In genomic region chr5:37150650-37151049, GRCm38 (mm10) we compare ENCODE assay signal across 25 mouse cellular contexts.
DNase-seq lines count a peak whose midpoint lies in the region; ATAC-seq and TF ChIP-seq lines count a peak whose summit lies in the region.
"Had no signal": no experiment of that assay in that cellular context is flagged by ENCODE, and none has a peak within 500 bp of the region (broad histone marks: within the 10 kb centered on the region; RNA-seq: fewer than 3 reads in every experiment).

No protein-coding gene starts in this region.

- no peak overlapping the region for H3K9ac ChIP-seq in hindbrain, embryonic 14.5 days
- no peak overlapping the region for H3K9ac ChIP-seq in hindbrain, embryonic 13.5 days
- no peak overlapping the region for H3K9ac ChIP-seq in intestine, embryonic 15.5 days
- no peak overlapping the region for H3K9ac ChIP-seq in intestine, postnatal 0 days (ENCODE audit: low read depth, low read length)
- H3K9ac ChIP-seq: embryonic facial prominence, embryonic 13.5 days; embryonic facial prominence, embryonic 15.5 days; forebrain, embryonic 12.5 days had no signal

- H3K4me1 ChIP-seq in hindbrain, embryonic 14.5 days (replicated peaks; ENCODE audit: control insufficient read depth, insufficient read depth, low read length) = no peaks in the 10 kb centered on the region
- H3K4me1 ChIP-seq in hindbrain, embryonic 13.5 days (replicated peaks) = 0 out of 2 replicates have a peak, but pooled peaks cover 3% of the 10 kb centered on the region
- H3K4me1 ChIP-seq in intestine, embryonic 15.5 days (replicated peaks) = no peaks in the 10 kb centered on the region
- H3K4me1 ChIP-seq in intestine, postnatal 0 days (replicated peaks; ENCODE audit: control insufficient read depth, insufficient read depth, low read length) = no peaks in the 10 kb centered on the region
- H3K4me1 ChIP-seq: embryonic facial prominence, embryonic 13.5 days; embryonic facial prominence, embryonic 15.5 days; forebrain, embryonic 10.5 days; forebrain, embryonic 12.5 days had no signal

- H3K9me3 ChIP-seq in hindbrain, embryonic 14.5 days (ENCODE audit: control insufficient read depth, low read length) = no peaks in the 10 kb centered on the region
- no peaks in the 10 kb centered on the region for H3K9me3 ChIP-seq in hindbrain, embryonic 13.5 days
- no peaks in the 10 kb centered on the region for H3K9me3 ChIP-seq in intestine, embryonic 15.5 days
- H3K9me3 ChIP-seq in intestine, postnatal 0 days (ENCODE audit: control insufficient read depth) = no peaks in the 10 kb centered on the region
- H3K9me3 ChIP-seq: embryonic facial prominence, embryonic 13.5 days; embryonic facial prominence, embryonic 15.5 days; forebrain, embryonic 10.5 days; forebrain, embryonic 12.5 days had no signal

- H3K4me3 ChIP-seq in hindbrain, embryonic 14.5 days (replicated peaks; ENCODE audit: low read length) = no peak overlapping the region
- H3K4me3 ChIP-seq in hindbrain, embryonic 13.5 days = no peak overlapping the region
- no peak overlapping the region for H3K4me3 ChIP-seq in intestine, embryonic 15.5 days (replicated peaks)
- H3K4me3 ChIP-seq in intestine, postnatal 0 days (ENCODE audit: low read depth, low read length) = no peak overlapping the region
- H3K4me3 ChIP-seq: embryonic facial prominence, embryonic 13.5 days; embryonic facial prominence, embryonic 15.5 days; erythroblast, embryonic 14.5 days; forebrain, embryonic 10.5 days; forebrain, embryonic 12.5 days had no signal

- 0 out of 2 replicates have a peak, but pooled peaks have one; percentile 38 for ATAC-seq in hindbrain, embryonic 14.5 days (ENCODE audit: low FRiP score)
- ATAC-seq in hindbrain, embryonic 13.5 days (ENCODE audit: low FRiP score) = no peak
- 0 out of 2 replicates have a peak, but pooled peaks have one; percentile 41 for ATAC-seq in intestine, embryonic 15.5 days
- ATAC-seq in intestine, postnatal 0 days = peak; percentile 76
- ATAC-seq: activated CD4-positive, CD25-positive, alpha-beta regulatory T cell, adult 4 months; CD4-positive, CD25-positive, alpha-beta regulatory T cell, adult 4 months; forebrain, embryonic 14.5 days; forebrain, embryonic 16.5 days; Patski had no signal

- no peak for DNase-seq in hindbrain, embryonic 14.5 days (ENCODE audit: low spot score)
- DNase-seq in heart, adult 18-20 months = no peak
- DNase-seq: adrenal gland, adult 8-10 months; adrenal gland, postnatal 14 days; adrenal gland, postnatal 36 days; B cell, adult 2 months; cerebellum, adult 11-12 months; cerebellum, adult 2 months; cerebellum, adult 9-10 months; cerebellum, postnatal 10 days; cerebellum, postnatal 25 days had no signal

- H3K27me3 ChIP-seq in hindbrain, embryonic 14.5 days (ENCODE audit: control insufficient read depth, insufficient read depth, low read length) = no peaks in the 10 kb centered on the region
- peaks cover 3% of the 10 kb centered on the region; the same call in 1 of the 2 replicates for H3K27me3 ChIP-seq in hindbrain, embryonic 13.5 days
- no peaks in the 10 kb centered on the region for H3K27me3 ChIP-seq in intestine, embryonic 15.5 days (replicated peaks)
- H3K27me3 ChIP-seq in intestine, postnatal 0 days (replicated peaks; ENCODE audit: control insufficient read depth, insufficient read depth, low read length) = no peaks in the 10 kb centered on the region
- H3K27me3 ChIP-seq: embryonic facial prominence, embryonic 13.5 days; embryonic facial prominence, embryonic 15.5 days; forebrain, embryonic 12.5 days had no signal

- H3K27ac ChIP-seq in hindbrain, embryonic 14.5 days = no peak overlapping the region
- no peak overlapping the region for H3K27ac ChIP-seq in hindbrain, embryonic 13.5 days
- no peak overlapping the region for H3K27ac ChIP-seq in intestine, embryonic 15.5 days
- no peak overlapping the region for H3K27ac ChIP-seq in intestine, postnatal 0 days (ENCODE audit: low read depth, low read length)
- H3K27ac ChIP-seq: embryonic facial prominence, embryonic 13.5 days; embryonic facial prominence, embryonic 15.5 days; forebrain, embryonic 10.5 days; forebrain, embryonic 12.5 days had no signal

- TF ChIP-seq CTCF in intestine, postnatal 0 days (IDR thresholded peaks at IDR 0.05; ENCODE audit: low read depth) = no peak

- no peak overlapping the region for H3K4me2 ChIP-seq in hindbrain, embryonic 14.5 days (replicated peaks)
- H3K4me2 ChIP-seq in hindbrain, embryonic 13.5 days = no peak overlapping the region
- no peak overlapping the region for H3K4me2 ChIP-seq in intestine, embryonic 15.5 days (replicated peaks)
- H3K4me2 ChIP-seq in intestine, postnatal 0 days (replicated peaks; ENCODE audit: low read depth) = no peak overlapping the region
- H3K4me2 ChIP-seq: embryonic facial prominence, embryonic 13.5 days; embryonic facial prominence, embryonic 15.5 days; forebrain, embryonic 12.5 days had no signal

- 85% methylated on average over 5 of the region's 5 CpGs for WGBS in hindbrain, embryonic 14.5 days
- 84% methylated on average over 5 of the region's 5 CpGs for WGBS in hindbrain, embryonic 13.5 days
- whole genome bisulfite sequencing in intestine, embryonic 15.5 days = 68% methylated on average over 5 of the region's 5 CpGs
- WGBS in intestine, postnatal 0 days = 44% methylated on average over 5 of the region's 5 CpGs

- H3K36me3 ChIP-seq in hindbrain, embryonic 14.5 days (replicated peaks; ENCODE audit: control insufficient read depth, insufficient read depth) = no peaks in the 10 kb centered on the region
- no peaks in the 10 kb centered on the region for H3K36me3 ChIP-seq in hindbrain, embryonic 13.5 days
- H3K36me3 ChIP-seq in intestine, embryonic 15.5 days = no peaks in the 10 kb centered on the region
- no peaks in the 10 kb centered on the region for H3K36me3 ChIP-seq in intestine, postnatal 0 days (ENCODE audit: control insufficient read depth, insufficient read depth)
- H3K36me3 ChIP-seq: embryonic facial prominence, embryonic 13.5 days; embryonic facial prominence, embryonic 15.5 days; forebrain, embryonic 10.5 days; forebrain, embryonic 12.5 days; G1E had no signal
